Mouse (Mus musculus): Measurements from ENCODE around the gene Wdhd1. TPM values are rescaled to one million over a fixed set of nuclear protein-coding genes. Genes with fewer than 3 reads are reported as not detected.
A peak's percentile ranks its signal among the peaks of the same experiment; 100 is the strongest.

Gene Wdhd1
- total RNA-seq, 4 experiments from 2014 or later = 2.1 to 4.8 (median 2.6) TPM

DNA sequence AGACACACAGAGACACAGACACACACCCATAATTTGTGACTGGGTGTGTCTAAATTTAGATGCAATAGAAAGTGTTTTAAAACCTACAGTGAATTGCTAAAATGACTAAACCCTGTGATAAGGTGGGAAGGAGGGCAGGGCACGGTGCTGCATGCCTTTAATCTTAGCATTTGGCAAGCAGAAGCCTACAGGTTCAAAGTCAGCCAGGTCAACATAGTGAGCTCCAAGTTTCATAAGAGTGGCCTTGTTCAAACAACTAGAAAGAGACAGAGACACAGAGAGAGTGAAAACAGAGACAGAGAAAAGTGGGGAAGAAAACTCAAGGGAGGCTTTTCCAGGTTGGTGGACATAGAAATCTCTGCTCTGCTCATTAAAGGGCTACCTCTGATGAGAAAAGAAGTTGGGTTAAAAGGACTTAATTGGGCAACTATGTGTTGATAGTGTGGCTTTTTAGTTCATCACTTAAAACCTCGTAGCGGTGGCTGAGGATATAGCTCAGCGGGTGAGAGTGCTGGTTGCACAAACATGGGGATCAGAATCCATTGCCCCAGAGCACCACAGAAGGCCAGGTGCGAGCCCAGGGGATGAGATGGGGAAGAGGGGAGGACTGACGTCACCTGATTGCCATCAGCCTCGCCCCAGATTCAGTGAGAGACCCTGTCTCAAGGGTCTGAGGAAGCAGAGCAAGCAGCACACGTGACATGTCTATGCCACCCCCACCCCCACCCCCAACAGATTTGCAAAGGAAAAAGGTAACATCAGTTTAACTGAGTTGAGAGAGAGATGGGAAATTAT, 56.2 kb downstream of the Wdhd1 start:
- no peak for DNase-seq

DNA sequence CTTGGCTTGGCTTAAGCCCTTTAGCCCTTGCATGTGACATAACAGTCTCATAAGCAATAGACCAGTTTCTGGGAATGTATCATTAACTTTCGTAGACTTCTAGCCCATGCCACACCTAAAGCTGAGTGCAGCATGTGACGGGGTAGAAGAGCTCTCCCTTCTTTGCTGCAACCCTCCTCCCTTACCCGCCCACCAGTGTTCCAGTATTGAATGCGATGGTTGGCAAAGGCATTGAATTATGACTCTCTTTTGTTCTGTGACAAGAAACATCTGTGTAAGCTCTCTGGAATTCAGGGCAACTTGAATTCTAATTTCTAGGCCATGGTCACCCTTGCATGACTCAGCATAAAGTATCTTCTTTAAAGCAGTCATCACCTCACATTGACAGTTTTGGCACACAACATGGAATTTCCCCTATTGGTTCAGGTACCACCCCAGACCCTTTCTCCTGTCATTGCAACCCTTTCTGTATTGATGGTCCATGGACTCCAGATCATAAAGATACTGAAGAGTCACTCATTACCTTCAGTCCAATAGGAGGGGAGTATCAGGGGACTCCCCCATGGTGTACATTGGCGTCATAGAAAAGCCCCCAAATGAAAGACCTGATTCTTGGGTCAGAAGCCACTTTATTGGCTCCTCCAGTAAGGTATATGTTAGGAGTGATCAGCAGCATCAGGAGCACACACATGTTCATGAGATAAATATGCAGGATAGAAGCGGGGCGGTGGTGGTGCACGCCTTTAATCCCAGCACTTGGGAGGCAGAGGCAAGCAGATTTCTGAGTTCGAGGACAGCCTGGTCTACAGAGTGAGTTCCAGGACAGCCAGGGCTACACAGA, 57.7 kb downstream of the Wdhd1 start:
- peak; percentile 56 for DNase-seq

DNA sequence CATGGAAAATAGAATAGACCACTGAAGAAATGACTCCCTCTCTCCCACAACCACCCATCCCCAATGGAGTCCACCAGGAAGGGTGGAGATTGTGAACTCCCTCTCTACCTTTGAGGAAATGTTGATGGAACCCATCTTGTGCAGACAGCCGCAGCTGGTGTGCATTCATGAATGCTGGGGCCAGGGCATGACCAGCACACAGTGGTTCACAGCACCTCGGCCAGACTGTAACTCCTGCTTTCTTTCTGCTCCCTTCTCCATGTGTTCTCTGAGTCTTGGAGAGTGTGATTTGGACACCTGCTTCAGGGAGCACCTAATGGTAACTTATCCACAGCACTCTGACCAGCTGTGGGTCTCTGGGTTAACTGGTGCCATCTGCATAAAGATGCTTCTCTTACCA, 60.1 kb downstream of the Wdhd1 start:
- no peak for DNase-seq

DNA sequence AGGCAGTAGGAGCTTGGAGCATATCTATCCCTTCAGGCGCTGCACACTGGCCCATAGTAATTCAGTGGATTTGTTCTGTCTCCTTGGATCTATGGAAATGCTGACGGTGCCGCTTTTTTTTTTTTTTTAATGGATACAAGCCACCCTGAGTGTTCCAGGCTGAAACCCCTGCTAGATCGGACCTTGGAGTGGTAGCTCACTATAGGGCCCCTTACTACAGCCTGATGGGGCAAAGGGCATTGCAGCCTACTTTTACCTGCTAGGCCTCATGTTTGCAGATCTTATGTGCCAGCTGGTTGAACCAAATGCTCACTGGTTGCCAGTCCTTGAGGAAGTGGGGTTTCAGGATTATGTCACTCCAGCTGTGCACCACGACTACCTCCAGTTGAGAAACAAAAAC, 62.3 kb downstream of the Wdhd1 start:
- no peak for DNase-seq

DNA sequence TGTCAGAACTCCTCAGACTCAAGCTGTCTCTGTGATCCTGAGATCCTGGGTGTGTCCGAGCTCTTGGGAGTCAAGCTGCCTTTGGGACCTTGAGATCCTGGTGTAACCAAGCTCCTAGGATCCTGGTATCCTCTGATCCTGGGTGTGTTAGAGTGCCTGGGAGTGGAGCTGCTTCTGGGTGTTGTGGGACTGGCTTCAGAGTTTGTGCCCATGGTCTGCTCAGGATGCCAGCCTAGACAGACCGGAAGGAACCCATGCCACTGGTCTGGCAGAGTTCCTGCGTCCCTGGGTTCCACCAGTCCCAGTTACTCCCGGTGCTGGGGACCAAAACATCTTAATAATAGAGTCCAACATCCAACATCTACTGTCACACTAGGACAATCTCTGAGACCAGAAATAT, 63.4 kb downstream of the Wdhd1 start:
- no peak for DNase-seq

DNA sequence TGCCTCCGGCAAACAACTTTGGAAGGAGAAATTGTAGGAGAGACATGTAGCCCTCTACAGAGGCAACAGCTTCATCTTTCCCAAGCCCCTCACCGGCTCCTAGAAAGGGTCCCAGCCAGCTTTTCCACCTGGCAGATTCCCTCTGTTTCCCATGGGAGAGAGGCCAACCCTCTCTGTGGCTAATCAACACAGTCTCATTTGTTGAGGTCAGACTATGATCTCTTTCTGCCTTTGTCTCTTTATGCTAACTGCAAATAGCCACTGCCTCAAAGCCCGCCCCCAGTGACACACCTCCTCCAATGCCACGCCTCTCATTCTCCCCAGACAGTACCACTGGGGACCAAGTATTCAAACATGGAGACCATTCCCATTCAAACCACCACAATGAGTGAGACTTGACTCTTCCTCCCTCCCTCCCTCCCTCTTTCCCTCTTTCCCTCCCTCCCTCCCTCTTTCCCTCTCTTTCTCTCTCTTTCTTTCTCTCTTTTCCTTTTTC, 66.9 kb downstream of the Wdhd1 start:
- no peak for DNase-seq

DNA sequence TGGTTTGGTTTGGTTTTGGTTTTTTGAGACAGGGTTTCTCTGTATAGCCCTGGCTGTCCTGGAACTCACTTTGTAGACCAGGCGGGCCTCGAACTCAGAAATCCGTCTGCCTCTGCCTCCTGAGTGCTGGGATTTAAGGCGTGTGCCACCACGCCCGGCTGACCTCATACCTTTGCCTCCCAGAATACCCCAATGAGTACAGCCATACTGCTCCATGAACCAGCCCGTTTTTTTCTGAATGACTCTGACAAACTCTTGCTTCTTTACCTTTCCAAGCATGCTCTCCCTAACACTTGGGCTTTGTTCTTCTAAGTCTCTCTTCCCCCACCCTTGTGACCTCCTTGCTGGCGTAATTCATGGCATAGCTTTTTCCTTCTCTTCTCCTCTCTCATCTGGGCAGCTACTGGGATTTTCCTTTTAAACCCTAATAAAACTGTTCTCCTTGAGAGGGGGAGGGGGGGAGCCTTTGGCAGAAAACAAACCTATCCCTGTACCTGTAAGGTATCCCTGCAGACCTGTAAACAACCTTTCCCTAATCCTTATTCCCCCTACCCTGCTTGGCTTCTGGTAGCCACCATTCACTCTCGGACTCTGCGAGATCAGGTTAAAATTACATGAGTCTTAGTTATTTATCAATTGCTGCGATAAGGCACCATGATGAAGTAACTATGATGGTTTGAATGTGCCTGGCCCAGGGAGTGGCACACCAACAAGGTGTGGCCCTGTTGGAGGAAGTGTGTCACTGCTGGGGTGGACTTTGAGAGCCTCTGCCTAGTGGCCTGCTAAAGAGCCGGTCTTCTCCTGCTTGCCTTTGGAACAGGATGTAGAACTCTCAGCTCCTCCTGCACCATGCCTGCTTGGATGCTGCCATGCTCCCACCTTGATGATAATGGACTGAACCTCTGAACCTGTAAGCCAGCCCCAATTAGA, 67.8 kb downstream of the Wdhd1 start:
- DNase-seq = no peak

DNA sequence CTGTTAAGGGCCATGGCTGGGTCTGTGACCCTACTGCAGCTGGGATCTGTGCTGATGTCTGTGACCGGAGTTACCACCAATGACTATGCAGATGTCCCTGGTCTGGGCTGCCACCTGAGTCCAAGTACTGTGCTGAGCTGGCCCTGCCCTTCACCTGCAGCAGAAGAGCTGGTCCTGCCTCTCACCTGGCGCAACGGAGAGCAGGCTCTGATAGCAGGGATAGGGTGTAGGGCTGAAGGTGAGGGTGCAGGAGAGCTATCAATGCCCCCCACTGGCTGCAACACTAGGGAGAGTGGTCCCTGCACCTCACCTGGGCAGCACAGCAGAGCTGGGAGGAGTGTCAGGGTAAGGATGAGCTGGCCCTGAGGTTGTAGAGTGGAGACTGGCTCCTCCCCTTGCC, 70.1 kb downstream of the Wdhd1 start:
- DNase-seq = no peak

DNA sequence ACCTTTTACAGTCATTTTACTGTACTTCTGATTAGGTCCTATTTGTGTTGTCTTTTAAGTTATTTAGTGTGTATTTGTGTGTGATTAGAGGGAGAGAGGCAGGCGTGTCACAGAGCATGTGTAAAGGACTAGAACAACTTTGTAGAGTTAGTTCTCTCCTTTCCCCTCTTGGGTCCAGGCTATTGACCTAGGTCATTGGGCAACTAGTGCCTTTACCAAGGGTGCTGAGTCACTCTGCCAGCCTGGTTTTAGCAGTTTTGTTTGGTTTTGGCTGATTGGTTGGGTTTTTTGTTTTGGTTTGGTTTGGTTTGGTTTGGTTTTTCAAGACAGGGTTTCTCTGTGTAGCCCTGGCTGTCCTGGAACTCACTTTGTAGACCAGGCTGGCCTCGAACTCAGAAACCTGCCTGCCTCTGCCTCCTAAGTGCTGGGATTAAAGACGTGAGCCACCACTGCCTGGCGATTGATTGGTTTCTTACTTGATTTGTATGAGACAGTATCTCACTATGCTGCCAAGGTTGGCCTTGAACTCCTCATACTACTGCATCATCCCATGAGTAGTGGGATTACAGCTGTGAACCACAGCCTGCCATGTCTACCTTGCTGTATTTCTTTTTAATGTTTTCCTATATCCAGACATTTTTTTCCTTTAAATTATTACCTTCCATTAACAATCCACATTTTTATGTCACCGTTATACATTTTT, 71.2 kb downstream of the Wdhd1 start:
- no peak for DNase-seq

DNA sequence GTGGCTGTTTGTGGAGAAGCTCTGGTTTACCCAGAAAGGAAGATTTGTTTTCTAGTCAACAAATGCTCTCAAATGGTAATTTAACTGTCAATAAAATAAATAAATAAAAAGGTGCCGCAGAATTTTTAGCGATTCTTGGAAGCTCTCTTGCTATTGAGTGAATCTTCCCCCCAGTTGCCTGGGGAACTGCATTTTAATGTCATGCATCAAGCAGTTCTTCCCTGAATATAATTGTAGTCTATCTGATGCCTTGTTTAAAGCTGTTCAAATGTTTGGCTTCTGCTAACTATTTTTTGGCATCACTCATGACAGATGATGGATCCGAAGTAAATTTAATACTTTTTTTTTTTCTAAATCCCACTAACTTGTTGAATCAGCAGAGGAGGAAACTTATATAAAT, 79.3 kb downstream of the Wdhd1 start:
- DNase-seq = no peak

DNA sequence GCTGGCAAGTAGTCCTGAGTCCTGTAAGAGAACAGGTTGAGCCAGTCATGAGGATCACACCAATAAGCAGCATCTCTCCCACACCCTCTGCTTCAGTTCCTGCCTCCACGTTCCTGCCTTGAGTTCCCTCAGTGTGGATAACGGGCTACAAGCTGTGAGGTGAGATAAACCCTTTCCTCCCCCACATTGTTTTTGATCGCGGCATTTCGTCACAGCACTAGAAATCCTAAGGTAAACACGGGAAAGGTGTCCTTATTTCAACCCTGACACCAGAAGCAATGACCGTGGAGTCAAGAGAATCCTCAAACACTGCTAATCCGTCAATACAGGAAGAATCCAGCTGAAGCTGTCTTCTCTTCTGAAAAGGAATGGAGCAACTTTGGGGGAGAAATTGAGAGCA, 79.9 kb downstream of the Wdhd1 start:
- DNase-seq = no peak

DNA sequence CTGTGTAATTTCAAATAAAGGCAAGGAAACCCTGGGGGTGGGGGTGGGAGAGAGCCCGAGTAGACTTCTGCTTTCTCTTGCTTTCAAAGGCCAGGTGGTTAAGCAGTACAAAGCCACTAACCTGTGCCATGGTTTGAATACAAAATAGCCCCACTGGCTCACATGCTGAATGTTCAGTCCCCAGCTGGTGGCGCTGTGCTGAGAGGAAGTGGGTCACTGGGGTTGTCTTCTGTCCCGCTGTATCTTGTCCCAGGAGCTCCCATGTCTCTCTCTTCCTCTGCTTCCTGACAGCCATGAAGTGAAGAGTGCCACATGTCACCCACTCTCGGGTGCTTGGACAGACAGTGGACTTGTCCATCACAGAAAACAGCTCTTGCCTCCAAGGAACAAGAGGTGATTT, 82.6 kb downstream of the Wdhd1 start:
- DNase-seq = no peak

DNA sequence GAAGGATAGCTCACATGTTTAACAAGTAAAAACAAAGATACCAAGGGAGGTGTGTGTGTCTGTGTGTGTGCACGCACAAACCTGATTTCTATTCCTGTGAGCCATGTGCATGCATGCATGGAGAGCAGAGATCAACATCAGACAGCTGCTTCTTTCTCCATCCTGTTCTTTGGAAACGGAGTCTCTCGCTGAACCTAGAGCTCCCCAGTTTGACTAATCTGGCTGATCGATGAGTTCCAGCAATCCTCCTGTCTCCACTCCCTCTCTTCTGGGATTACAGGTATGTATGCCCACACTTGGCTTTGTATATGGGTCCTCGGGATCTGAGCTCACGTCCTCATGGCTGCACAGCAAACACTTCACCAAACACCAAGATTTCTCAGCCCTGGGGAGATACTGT, 83.2 kb downstream of the Wdhd1 start:
- no peak for DNase-seq

DNA sequence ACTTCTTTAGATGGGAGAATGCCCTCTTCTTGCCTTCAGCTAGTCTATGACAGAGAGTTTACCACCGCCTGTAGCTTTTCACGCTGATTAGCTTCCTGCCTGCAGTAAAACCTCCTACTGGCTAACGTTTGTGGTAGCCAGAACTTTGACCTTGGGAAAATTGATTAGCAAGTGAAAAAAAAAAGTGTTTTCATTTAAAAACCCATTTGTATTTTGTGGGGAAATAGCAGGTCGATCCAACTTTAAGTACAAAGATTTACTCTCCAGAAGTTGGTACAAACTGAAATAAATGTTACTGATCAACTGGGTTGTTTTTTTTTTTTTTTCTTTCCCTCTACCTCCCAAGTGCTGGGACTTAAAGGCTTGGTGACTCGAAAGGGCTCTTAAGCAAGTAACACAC, 84.8 kb downstream of the Wdhd1 start:
- DNase-seq = no peak

Other genes starting within 250 kb of the Wdhd1 start
- gene Gch1, start 87.4 kb downstream of the Wdhd1 start, total RNA-seq (2022) = 10 to 100 TPM; 54.1 to 98.5 (median 75.2) TPM
- 10 to 100 TPM; 19.8 to 21.7 (median 20.8) TPM for gene Socs4, start 74 bp upstream of the Wdhd1 start, total RNA-seq (2022)
- gene Mapk1ip1l, start 21.4 kb upstream of the Wdhd1 start, total RNA-seq (2022) = 10 to 100 TPM; 68.5 to 86.6 (median 83.1) TPM
- 10 to 100 TPM; 13.9 to 50.0 (median 27.4) TPM for gene Lgals3, start 90.9 kb upstream of the Wdhd1 start, total RNA-seq (2022)
- gene Dlgap5, start 141.6 kb upstream of the Wdhd1 start, total RNA-seq (2022) = 1 to 10 TPM; 1.3 to 2.9 (median 2.2) TPM
- gene Fbxo34, start 173.6 kb upstream of the Wdhd1 start, total RNA-seq (2022) = 10 to 100 TPM; 19.9 to 24.6 (median 23.7) TPM

Measured in adrenal gland, adult 8-10 months (tissue).